Mouse (Mus musculus) stomach, postnatal 0 days (tissue): ENCODE data around the gene Olfr373. TPM values are rescaled to one million over a fixed set of nuclear protein-coding genes. Genes with fewer than 3 reads are reported as not detected.
A peak's percentile ranks its signal among the peaks of the same experiment; 100 is the strongest.

Source experiments
- ATAC-seq: fragments of 200-750 bp; cut with Nextera tagmentation; 2 replicates; pipeline ENCODE4 v1.8.0; 2017; ENCODE audit not compliant: low FRiP score, low TSS enrichment
- DNase-seq: peaks from one replicate; pipeline ENCODE4 v3.0.0-alpha.2; 2016; ENCODE audit warnings: low spot score
- H3K27ac ChIP-seq: fragments of 300-500 bp; sonication (generic); replicated peaks from 2 replicates; pipeline ENCODE4 v1.5.1; 2014; ENCODE audit warnings: mild to moderate bottlenecking, control low read depth
- H3K27me3 ChIP-seq: fragments of 300-500 bp; sonication (generic); 2 replicates; pipeline ENCODE4 v1.6.1; 2014; ENCODE audit warnings: low read length; ENCODE audit not compliant: control insufficient read depth, insufficient read depth
- H3K36me3 ChIP-seq: fragments of 300-500 bp; sonication (generic); 2 replicates; pipeline ENCODE4 v1.6.1; 2014; ENCODE audit warnings: low read length, mixed read lengths; ENCODE audit not compliant: control insufficient read depth, insufficient read depth
- H3K4me1 ChIP-seq: fragments of 300-500 bp; sonication (generic); replicated peaks from 2 replicates; pipeline ENCODE4 v1.6.1; 2014; ENCODE audit warnings: antibody characterized with exemption; ENCODE audit not compliant: control insufficient read depth, insufficient read depth
- H3K4me2 ChIP-seq: fragments of 300-500 bp; sonication (generic); replicated peaks from 2 replicates; pipeline ENCODE4 v1.6.1; 2014; ENCODE audit warnings: low read depth, mild to moderate bottlenecking, control low read depth, moderate library complexity
- H3K4me3 ChIP-seq: fragments of 300-500 bp; sonication (generic); 2 replicates; pipeline ENCODE4 v1.5.1; 2014; ENCODE audit warnings: low read depth, low read length, control low read depth
- H3K9ac ChIP-seq: fragments of 300-500 bp; sonication (generic); 2 replicates; pipeline ENCODE4 v1.6.1; 2014; ENCODE audit warnings: mild to moderate bottlenecking, low read length, control low read depth, mixed read lengths
- H3K9me3 ChIP-seq: fragments of 300-500 bp; sonication (generic); 2 replicates; pipeline ENCODE4 v1.6.1; 2016; ENCODE audit warnings: low read length; ENCODE audit not compliant: control insufficient read depth
- CTCF ChIP-seq: IDR thresholded peaks from 2 replicates; pipeline ENCODE4 v1.5.1; 2016; ENCODE audit warnings: antibody characterized with exemption, low read depth, mild to moderate bottlenecking, moderate library complexity
- EP300 ChIP-seq: optimal IDR thresholded peaks from 2 replicates; pipeline ENCODE3; 2016; ENCODE audit warnings: antibody characterized with exemption
- WGBS: fragments of 180-500 bp; shearing (Covaris S2); extraction: QIAGEN DNeasy Blood & Tissue Kit; methylation state at CpG from one replicate; pipeline ENCODE4 v1.1.7; 2014; 5-methylcytosine and 5-hydroxymethylcytosine counted together
- polyA plus RNA-seq: library from polyadenylated mRNA; unstranded; fragments of >200 nt; fragmentation: Nextera tagmentation; extraction: Ambion mirVana; gene quantifications from 2 replicates; pipeline ENCODE4 v1.2.1, GENCODE M21; 2015

The Olfr373 gene
- polyA plus RNA-seq, 1 experiment from 2014 or later = not detected

GRCm38 (mm10) chr8:72134756-72135445 is 51.9 kb downstream of the Olfr373 start, which contains the start of gene Tpm4:
TSS of gene Tpm4 (plus strand) at chr8:72134975.
- peak; percentile 86 for DNase-seq
- no peaks in the 10 kb centered on the region for H3K4me1 ChIP-seq
- H3K27me3 ChIP-seq = no peaks in the 10 kb centered on the region
- peak within 1 kb of the TSS; percentile 97 for H3K9ac ChIP-seq
- peaks cover 11% of the 10 kb centered on the region for H3K36me3 ChIP-seq
- no peak for TF ChIP-seq CTCF
- no peak for TF ChIP-seq EP300
- H3K4me2 ChIP-seq = peak within 1 kb of the TSS; percentile 69
- 1% methylated on average over 28 of the region's 49 CpGs for WGBS
- no peaks in the 10 kb centered on the region for H3K9me3 ChIP-seq
- ATAC-seq = peak; percentile 86
- peak within 1 kb of the TSS; percentile 94 for H3K4me3 ChIP-seq
- H3K27ac ChIP-seq = peak within 1 kb of the TSS; percentile 99

GRCm38 (mm10) chr8:72135446-72136301 is 52.7 kb downstream of the Olfr373 start:
- ATAC-seq = peak; percentile 47
- WGBS = under 1% methylated on average over 50 of the region's 62 CpGs
- Histone ChIP-seq H3K27me3 (no peaks in the 10 kb centered on the region), H3K9ac (peak overlapping the region; percentile 97), H3K9me3 (no peaks in the 10 kb centered on the region), H3K36me3 (peaks cover 11% of the 10 kb centered on the region), H3K4me3 (peak overlapping the region; percentile 94), H3K27ac (peak overlapping the region; percentile 99), H3K4me2 (peak overlapping the region; percentile 69), H3K4me1 (no peaks in the 10 kb centered on the region)
- TF ChIP-seq CTCF (peak; percentile 49), EP300 (peak; percentile 40)
- DNase-seq = peak; percentile 76

- no peak for TF ChIP-seq CTCF
- peak; percentile 48 for TF ChIP-seq EP300
- H3K36me3 ChIP-seq = peaks cover 15% of the 10 kb centered on the region
- no peaks in the 10 kb centered on the region for H3K9me3 ChIP-seq
- H3K4me3 ChIP-seq = peak overlapping the region; percentile 94
- peak; percentile 68 for ATAC-seq
- H3K9ac ChIP-seq = peak overlapping the region; percentile 97
- no peaks in the 10 kb centered on the region for H3K4me1 ChIP-seq
- H3K27ac ChIP-seq = peak overlapping the region; percentile 99
- H3K4me2 ChIP-seq = peak overlapping the region; percentile 69
- WGBS = under 1% methylated on average over 18 of the region's 18 CpGs
- peak; percentile 72 for DNase-seq
- H3K27me3 ChIP-seq = no peaks in the 10 kb centered on the region
Observed at GRCm38 (mm10) chr8:72136302-72136978, 53.5 kb downstream of the Olfr373 start.

GRCm38 (mm10) chr8:72137431-72137830 is 54.5 kb downstream of the Olfr373 start:
- Histone ChIP-seq H3K36me3 (peaks cover 20% of the 10 kb centered on the region), H3K4me3 (no peak overlapping the region), H3K4me2 (peak overlapping the region; percentile 69), H3K9ac (peak overlapping the region; percentile 27; the same call in 1 of the 2 replicates), H3K4me1 (no peaks in the 10 kb centered on the region), H3K27me3 (no peaks in the 10 kb centered on the region), H3K27ac (peak overlapping the region; percentile 40; the same call in 1 of the 2 replicates), H3K9me3 (no peaks in the 10 kb centered on the region)
- DNase-seq = no peak
- TF ChIP-seq EP300 (peak; percentile 10), CTCF (no peak)
- no peak for ATAC-seq
- WGBS = 77% methylated on average over 2 of the region's 2 CpGs

GRCm38 (mm10) chr8:72138456-72138855 is 55.5 kb downstream of the Olfr373 start:
- no peak overlapping the region for H3K27ac ChIP-seq
- no peaks in the 10 kb centered on the region for H3K27me3 ChIP-seq
- H3K4me2 ChIP-seq = no peak overlapping the region
- TF ChIP-seq EP300 = no peak
- TF ChIP-seq CTCF = no peak
- DNase-seq (peak; percentile 11), ATAC-seq (no peak)
- no peak overlapping the region for H3K4me3 ChIP-seq
- WGBS = 91% methylated on average over 5 of the region's 5 CpGs
- H3K9me3 ChIP-seq = no peaks in the 10 kb centered on the region
- no peak overlapping the region for H3K9ac ChIP-seq
- peaks cover 28% of the 10 kb centered on the region for H3K36me3 ChIP-seq
- H3K4me1 ChIP-seq = no peaks in the 10 kb centered on the region
